Mouse (Mus musculus): Measurements from ENCODE around the gene Qrfp. TPM values are rescaled to one million over a fixed set of nuclear protein-coding genes. Genes with fewer than 3 reads are reported as not detected.

Qrfp gene
- total and polyA plus RNA-seq, 3 experiments, result 0.13 TPM; not detected in 2

GRCm38 (mm10) chr2:31796943-31797342 is 13.4 kb downstream of the Qrfp start:
- Histone ChIP-seq H3K4me1 (ENCODE audit: control insufficient read depth in 1 of 2, insufficient read depth in 2 of 2, low read length in 2 of 2) (no peaks in the 10 kb centered on the region), H3K27me3 (ENCODE audit: control insufficient read depth in 1 of 2, insufficient read depth in 2 of 2, low read length in 2 of 2) (no peaks in the 10 kb centered on the region), H3K36me3 (ENCODE audit: control insufficient read depth in 1 of 2, insufficient read depth in 2 of 2, low read length in 2 of 2) (peaks cover 0 to 2% of the 10 kb centered on the region in 2 experiments; a peak in 2 of 4 replicates), H3K9me3 (replicated peaks; ENCODE audit: insufficient read depth, low read length) (no peaks in the 10 kb centered on the region), H3K27ac (ENCODE audit: control insufficient read depth, low read depth, low read length) (no peak overlapping the region), H3K79me2 (ENCODE audit: control insufficient read depth, insufficient read depth, low read length, poor library complexity) (no peaks in the 10 kb centered on the region), H3K9ac (ENCODE audit: control insufficient read depth, low read depth, low read length, poor library complexity, severe bottlenecking) (no peak overlapping the region), H3K4me3 (ENCODE audit: control insufficient read depth in 1 of 2, insufficient read depth in 1 of 2, low read depth in 2 of 2, low read length in 2 of 2) (no peak overlapping the region)
- no peak for TF ChIP-seq GABPA (IDR thresholded peaks at IDR 0.05; ENCODE audit: low read depth, low read length)
- no peak for TF ChIP-seq E2F4 (IDR thresholded peaks at IDR 0.05; ENCODE audit: borderline replicate concordance, low read depth, low read length)
- TF ChIP-seq ZKSCAN1 (IDR thresholded peaks at IDR 0.05; ENCODE audit: low read depth, low read length), result no peak
- TF ChIP-seq TCF12 (IDR thresholded peaks at IDR 0.05; ENCODE audit: low read depth, low read length), result no peak
- no peak for TF ChIP-seq ZMIZ1 (IDR thresholded peaks at IDR 0.05; ENCODE audit: low read depth, low read length)
- no peak for TF ChIP-seq ZC3H11A (IDR thresholded peaks at IDR 0.05; ENCODE audit: low read depth, low read length)
- TF ChIP-seq SMC3 (IDR thresholded peaks at IDR 0.05; ENCODE audit: low read depth, low read length), result no peak
- no peak for TF ChIP-seq RAD21 (IDR thresholded peaks at IDR 0.05; ENCODE audit: low read depth, low read length)
- DNase-seq (ENCODE audit: low read depth, low spot score), result no peak

DNA sequence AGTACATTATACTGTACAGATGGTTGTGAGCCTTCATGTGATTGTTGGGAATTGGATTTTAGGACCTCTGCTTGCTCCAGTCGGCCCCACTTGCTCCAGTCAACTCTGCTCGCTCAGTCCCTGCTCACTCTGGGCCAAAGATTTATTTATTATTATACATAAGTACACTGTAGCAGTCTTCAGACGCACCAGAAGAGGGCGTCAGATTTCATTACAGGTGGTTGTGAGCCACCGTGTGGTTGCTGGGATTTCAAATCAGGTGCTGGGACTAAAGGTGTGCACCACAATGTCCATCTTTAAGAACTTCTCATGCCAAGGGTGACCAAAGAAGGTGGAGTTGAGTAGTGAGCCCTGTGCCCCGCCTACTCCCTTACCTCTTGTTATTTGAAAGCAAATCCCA is 17.8 kb downstream of the Qrfp start:
- no peaks in the 10 kb centered on the region for H3K27me3 ChIP-seq (ENCODE audit: control insufficient read depth in 1 of 2, insufficient read depth in 2 of 2, low read length in 2 of 2)
- no peak for DNase-seq (ENCODE audit: low read depth, low spot score)
- no peaks in the 10 kb centered on the region for H3K79me2 ChIP-seq (ENCODE audit: control insufficient read depth, insufficient read depth, low read length, poor library complexity)
- H3K9me3 ChIP-seq (replicated peaks; ENCODE audit: insufficient read depth, low read length), result no peaks in the 10 kb centered on the region
- no peaks in the 10 kb centered on the region for H3K4me1 ChIP-seq (ENCODE audit: control insufficient read depth in 1 of 2, insufficient read depth in 2 of 2, low read length in 2 of 2)
- H3K27ac ChIP-seq (ENCODE audit: control insufficient read depth, low read depth, low read length), result no peak overlapping the region
- H3K36me3 ChIP-seq (ENCODE audit: control insufficient read depth in 1 of 2, insufficient read depth in 2 of 2, low read length in 2 of 2), result peaks cover 0 to 2% of the 10 kb centered on the region in 2 experiments; a peak in 2 of 4 replicates
- TF ChIP-seq CTCF (IDR thresholded peaks at IDR 0.05 in 2 of 3, conservative IDR thresholded peaks at IDR 0.05 in 1 of 3; ENCODE audit: control insufficient read depth in 1 of 3, insufficient read depth in 1 of 3, low read depth in 2 of 3, low read length in 3 of 3, poor library complexity in 1 of 3, severe bottlenecking in 1 of 3) (peak; percentile 3 to 45 (median 12); a peak in 3 of 6 replicates), SMC3 (IDR thresholded peaks at IDR 0.05; ENCODE audit: low read depth, low read length) (peak; percentile 20; the same call in 1 of the 2 replicates), ZC3H11A (IDR thresholded peaks at IDR 0.05; ENCODE audit: low read depth, low read length) (no peak)
- H3K4me3 ChIP-seq (ENCODE audit: control insufficient read depth in 1 of 2, insufficient read depth in 1 of 2, low read depth in 2 of 2, low read length in 2 of 2), result no peak overlapping the region
- H3K9ac ChIP-seq (ENCODE audit: control insufficient read depth, low read depth, low read length, poor library complexity, severe bottlenecking), result no peak overlapping the region

- TF ChIP-seq USF1 (IDR thresholded peaks at IDR 0.05; ENCODE audit: low read depth, low read length), result no peak
- no peak for TF ChIP-seq KAT2A (conservative IDR thresholded peaks at IDR 0.05; ENCODE audit: low read depth, low read length)
- TF ChIP-seq MAZ (IDR thresholded peaks at IDR 0.05; ENCODE audit: low read depth, low read length), result no peak
- TF ChIP-seq CTCF (IDR thresholded peaks at IDR 0.05 in 2 of 3, conservative IDR thresholded peaks at IDR 0.05 in 1 of 3; ENCODE audit: control insufficient read depth in 1 of 3, insufficient read depth in 1 of 3, low read depth in 2 of 3, low read length in 3 of 3, poor library complexity in 1 of 3, severe bottlenecking in 1 of 3), result no peak
- TF ChIP-seq EP300 (IDR thresholded peaks at IDR 0.05; ENCODE audit: low read depth in 1 of 2, low read length in 2 of 2), result no peak
- no peak for TF ChIP-seq GABPA (IDR thresholded peaks at IDR 0.05; ENCODE audit: low read depth, low read length)
- no peak for TF ChIP-seq POLR2AphosphoS2 (IDR thresholded peaks at IDR 0.05; ENCODE audit: low read length)
- no peak for TF ChIP-seq UBTF (IDR thresholded peaks at IDR 0.05; ENCODE audit: borderline replicate concordance, insufficient read depth, low read depth, low read length)
- no peak for TF ChIP-seq POLR2A (IDR thresholded peaks at IDR 0.05; ENCODE audit: control insufficient read depth in 1 of 2, insufficient read depth in 1 of 2, low read depth in 1 of 2, low read length in 2 of 2, poor library complexity in 1 of 2)
- no peak for TF ChIP-seq NRF1 (IDR thresholded peaks at IDR 0.05; ENCODE audit: insufficient read depth, low read depth, low read length, poor library complexity, severe bottlenecking)
- no peak for TF ChIP-seq ELF1 (IDR thresholded peaks at IDR 0.05; ENCODE audit: low read depth, low read length)
- no peak for TF ChIP-seq MAX (IDR thresholded peaks at IDR 0.05; ENCODE audit: low read length)
- H3K9me3 ChIP-seq (replicated peaks; ENCODE audit: insufficient read depth, low read length), result no peaks in the 10 kb centered on the region
- no peak overlapping the region for H3K9ac ChIP-seq (ENCODE audit: control insufficient read depth, low read depth, low read length, poor library complexity, severe bottlenecking)
- no peak overlapping the region for H3K27ac ChIP-seq (ENCODE audit: control insufficient read depth, low read depth, low read length)
- no peaks in the 10 kb centered on the region for H3K79me2 ChIP-seq (ENCODE audit: control insufficient read depth, insufficient read depth, low read length, poor library complexity)
- H3K36me3 ChIP-seq (ENCODE audit: control insufficient read depth in 1 of 2, insufficient read depth in 2 of 2, low read length in 2 of 2), result peaks cover 0 to 2% of the 10 kb centered on the region in 2 experiments; a peak in 2 of 4 replicates
- H3K27me3 ChIP-seq (ENCODE audit: control insufficient read depth in 1 of 2, insufficient read depth in 2 of 2, low read length in 2 of 2), result no peaks in the 10 kb centered on the region
- no peaks in the 10 kb centered on the region for H3K4me1 ChIP-seq (ENCODE audit: control insufficient read depth in 1 of 2, insufficient read depth in 2 of 2, low read length in 2 of 2)
- no peak for DNase-seq (ENCODE audit: low read depth, low spot score)
- H3K4me3 ChIP-seq (ENCODE audit: control insufficient read depth in 1 of 2, insufficient read depth in 1 of 2, low read depth in 2 of 2, low read length in 2 of 2), result no peak overlapping the region
These were observed 19.1 kb downstream of the Qrfp start for GRCm38 (mm10) chr2:31791260-31791659.
